Mouse (Mus musculus) erythroblast, embryonic 14.5 days (primary cell): Measurements from ENCODE around the gene Panx2. TPM values are rescaled to one million over a fixed set of nuclear protein-coding genes. Genes with fewer than 3 reads are reported as not detected.

Experiments
- H3K27me3 ChIP-seq: 2 replicates; pipeline ENCODE4 v1.6.1; 2012; ENCODE audit warnings: inconsistent platforms; ENCODE audit not compliant: control insufficient read depth
- H3K36me3 ChIP-seq: 2 replicates; pipeline ENCODE4 v1.6.1; 2012; ENCODE audit warnings: mild to moderate bottlenecking, inconsistent platforms; ENCODE audit not compliant: control insufficient read depth
- H3K4me1 ChIP-seq: 2 replicates; pipeline ENCODE4 v1.6.1; 2012; ENCODE audit warnings: inconsistent platforms; ENCODE audit not compliant: control insufficient read depth
- H3K4me3 ChIP-seq: replicated peaks from 2 replicates; pipeline ENCODE3; 2012; ENCODE audit warnings: moderate library complexity, mild to moderate bottlenecking, inconsistent platforms
- H3K9me3 ChIP-seq: 2 replicates; pipeline ENCODE4 v1.6.1; 2012; ENCODE audit warnings: low read length, inconsistent platforms, mixed read lengths; ENCODE audit not compliant: control insufficient read depth
- GATA1 ChIP-seq: IDR thresholded peaks from 2 replicates; pipeline ENCODE4 v1.6.1; 2012; ENCODE audit warnings: low read length, inconsistent platforms, mixed read lengths
- TAL1 ChIP-seq: IDR thresholded peaks from 3 replicates; pipeline ENCODE4 v1.6.1; 2012; ENCODE audit warnings: low read length, inconsistent platforms, mixed read lengths
- polyA plus RNA-seq: library from polyadenylated mRNA; stranded (reverse); fragments of >175 nt; gene quantifications from 2 replicates; pipeline ENCODE4 v1.2.3, GENCODE M21; 2012

Panx2 gene
- polyA plus RNA-seq, 1 experiment: not detected

- Histone ChIP-seq H3K9me3 (no peaks in the 10 kb centered on the region; the same call in 1 of the 2 replicates), H3K27me3 (peaks cover 61% of the 10 kb centered on the region), H3K4me3 (no peak overlapping the region), H3K4me1 (peaks cover 9% of the 10 kb centered on the region), H3K36me3 (no peaks in the 10 kb centered on the region)
- TF ChIP-seq TAL1 (no peak), GATA1 (no peak)
Measured at GRCm38 (mm10) chr15:89070606-89071005, 11.1 kb downstream of the Panx2 start.

DNA sequence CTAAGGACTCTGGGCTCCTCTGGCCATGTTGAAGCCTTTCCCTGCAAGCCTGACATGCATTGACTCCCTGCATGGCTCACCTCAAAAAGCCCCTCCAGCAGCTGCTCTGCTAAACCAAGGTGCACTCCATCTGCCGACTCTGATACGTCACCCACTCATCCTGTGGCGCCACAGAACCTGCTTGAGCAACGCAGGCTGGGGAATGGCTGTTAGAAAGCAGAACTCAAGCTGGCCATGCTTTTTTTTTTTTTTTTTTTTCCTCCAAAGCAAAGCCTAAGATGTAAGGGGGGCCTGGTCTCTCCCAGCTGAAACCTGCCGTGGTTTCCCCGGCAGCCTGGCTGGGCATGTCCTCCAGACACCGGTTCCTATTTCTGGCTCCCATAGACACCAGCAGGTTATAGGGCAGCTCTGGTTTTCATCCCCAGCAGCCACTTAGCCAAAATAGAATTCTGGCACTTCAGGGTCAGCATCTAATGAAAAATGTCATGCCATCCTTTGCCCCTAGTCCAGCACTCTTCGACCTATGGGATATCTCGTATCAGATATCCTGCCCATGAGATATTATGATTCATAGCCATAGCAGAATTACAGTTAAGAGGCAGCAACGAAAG is 14.6 kb downstream of the Panx2 start:
- TF ChIP-seq GATA1: no peak
- no peak for TF ChIP-seq TAL1
- Histone ChIP-seq H3K9me3 (no peaks in the 10 kb centered on the region), H3K4me1 (peaks cover 41% of the 10 kb centered on the region), H3K27me3 (peaks cover 26% of the 10 kb centered on the region), H3K4me3 (no peak overlapping the region), H3K36me3 (no peaks in the 10 kb centered on the region)

GRCm38 (mm10) chr15:89074613-89075477 is 15.3 kb downstream of the Panx2 start, which contains the start of gene Trabd:
TSS of gene Trabd (plus strand) at chr15:89075124.
- Histone ChIP-seq H3K4me1 (peaks cover 41% of the 10 kb centered on the region), H3K27me3 (peaks cover 18% of the 10 kb centered on the region), H3K4me3 (peak within 1 kb of the TSS; percentile 87), H3K9me3 (no peaks in the 10 kb centered on the region), H3K36me3 (peaks cover 1% of the 10 kb centered on the region; the same call in 1 of the 2 replicates)
- TF ChIP-seq GATA1 (no peak), TAL1 (no peak)

- H3K4me3 ChIP-seq: peak overlapping the region; percentile 87
- H3K4me1 ChIP-seq: peaks cover 41% of the 10 kb centered on the region
- H3K36me3 ChIP-seq: peaks cover 3% of the 10 kb centered on the region; the same call in 1 of the 2 replicates
- TF ChIP-seq TAL1 (no peak), GATA1 (no peak)
- peaks cover 14% of the 10 kb centered on the region for H3K27me3 ChIP-seq
- no peaks in the 10 kb centered on the region for H3K9me3 ChIP-seq
Measured at GRCm38 (mm10) chr15:89075478-89076147, 16.1 kb downstream of the Panx2 start.

GRCm38 (mm10) chr15:89076156-89076731 is 16.7 kb downstream of the Panx2 start:
- Histone ChIP-seq H3K4me3 (peak overlapping the region; percentile 87), H3K36me3 (peaks cover 9% of the 10 kb centered on the region), H3K4me1 (peaks cover 41% of the 10 kb centered on the region), H3K9me3 (no peaks in the 10 kb centered on the region), H3K27me3 (peaks cover 14% of the 10 kb centered on the region)
- TF ChIP-seq TAL1 (no peak), GATA1 (no peak)

- Histone ChIP-seq H3K4me1 (peaks cover 41% of the 10 kb centered on the region), H3K4me3 (peak overlapping the region; percentile 34), H3K36me3 (peaks cover 28% of the 10 kb centered on the region), H3K27me3 (peaks cover 12% of the 10 kb centered on the region), H3K9me3 (no peaks in the 10 kb centered on the region)
- TF ChIP-seq TAL1: no peak
- no peak for TF ChIP-seq GATA1
Measured at GRCm38 (mm10) chr15:89078208-89078836, 18.8 kb downstream of the Panx2 start.

- H3K4me1 ChIP-seq: peaks cover 13% of the 10 kb centered on the region
- TF ChIP-seq TAL1: no peak
- no peak for TF ChIP-seq GATA1
- H3K9me3 ChIP-seq: no peaks in the 10 kb centered on the region
- H3K4me3 ChIP-seq: no peak overlapping the region
- no peaks in the 10 kb centered on the region for H3K27me3 ChIP-seq
- peaks cover 66% of the 10 kb centered on the region for H3K36me3 ChIP-seq
Measured at GRCm38 (mm10) chr15:89083906-89084305, 24.4 kb downstream of the Panx2 start.

DNA sequence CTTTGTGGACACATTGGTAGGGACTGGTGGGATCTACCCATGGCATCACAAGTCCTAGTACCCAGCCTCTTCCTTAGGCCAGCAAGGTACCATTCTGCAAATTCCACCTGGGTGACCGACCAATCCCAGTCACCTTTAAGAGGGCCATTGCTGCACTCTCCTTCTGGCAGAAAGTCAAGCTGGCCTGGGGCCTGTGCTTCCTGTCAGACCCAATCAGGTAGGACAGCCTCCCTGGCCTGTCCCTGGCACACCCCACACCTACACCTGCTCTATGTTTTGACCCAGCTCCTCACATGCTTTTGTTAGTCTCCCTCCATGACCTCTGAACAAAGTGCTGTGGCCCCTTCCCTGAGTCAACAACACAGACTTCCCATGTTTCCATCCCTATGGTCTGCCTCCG is 25.3 kb downstream of the Panx2 start:
- H3K4me3 ChIP-seq: no peak overlapping the region
- H3K4me1 ChIP-seq: peaks cover 20% of the 10 kb centered on the region
- no peaks in the 10 kb centered on the region for H3K9me3 ChIP-seq
- no peak for TF ChIP-seq TAL1
- no peak for TF ChIP-seq GATA1
- peaks cover 65% of the 10 kb centered on the region for H3K36me3 ChIP-seq
- no peaks in the 10 kb centered on the region for H3K27me3 ChIP-seq
